Mouse (Mus musculus): ENCODE data around the gene Slc5a2. TPM values are rescaled to one million over a fixed set of nuclear protein-coding genes. Genes with fewer than 3 reads are reported as not detected.

Slc5a2 gene
- total RNA-seq (2021) = not detected
- long read RNA-seq, experiment 1 = 0 reads
- long read RNA-seq, experiment 2 = 0 reads

- DNase-seq = no peak
Observed at GRCm38 (mm10) chr7:128265411-128265810, at the start of gene Slc5a2. Slc5a2 (plus strand) TSS chr7:128265657.

- DNase-seq = no peak
Observed at GRCm38 (mm10) chr7:128219952-128220351, 45.5 kb upstream of the Slc5a2 start.

- no peak for DNase-seq
Observed at GRCm38 (mm10) chr7:128220936-128221335, 44.5 kb upstream of the Slc5a2 start.

GRCm38 (mm10) chr7:128231741-128232140 is 33.7 kb upstream of the Slc5a2 start:
- no peak for DNase-seq

- DNase-seq = no peak
Observed at GRCm38 (mm10) chr7:128234796-128235195, 30.7 kb upstream of the Slc5a2 start.

- DNase-seq = no peak
Observed at GRCm38 (mm10) chr7:128235481-128235880, 30.0 kb upstream of the Slc5a2 start.

GRCm38 (mm10) chr7:128236426-128236825 is 29.0 kb upstream of the Slc5a2 start:
- DNase-seq = no peak

- peak; percentile 90 for DNase-seq
Observed at GRCm38 (mm10) chr7:128236856-128237592, 28.4 kb upstream of the Slc5a2 start, which contains the start of gene Armc5. Armc5 (plus strand) TSS chr7:128237342.

- no peak for DNase-seq
Observed at GRCm38 (mm10) chr7:128237593-128237926, 27.9 kb upstream of the Slc5a2 start.

- peak; percentile 100 for DNase-seq
Observed at GRCm38 (mm10) chr7:128237927-128238778, 27.3 kb upstream of the Slc5a2 start, which contains the start of gene 9130023H24Rik. 9130023H24Rik (minus strand) TSS chr7:128238031.

- peak; percentile 26 for DNase-seq
Observed at GRCm38 (mm10) chr7:128238991-128239390, 26.5 kb upstream of the Slc5a2 start.

- DNase-seq = no peak
Observed at GRCm38 (mm10) chr7:128240131-128240784, 25.2 kb upstream of the Slc5a2 start.

- no peak for DNase-seq
Observed at GRCm38 (mm10) chr7:128242331-128242730, 23.1 kb upstream of the Slc5a2 start.

GRCm38 (mm10) chr7:128243921-128244320 is 21.5 kb upstream of the Slc5a2 start:
- DNase-seq = no peak

GRCm38 (mm10) chr7:128244410-128245025 is 20.9 kb upstream of the Slc5a2 start:
- DNase-seq = no peak

GRCm38 (mm10) chr7:128245547-128245946 is 19.9 kb upstream of the Slc5a2 start:
- DNase-seq = no peak

GRCm38 (mm10) chr7:128246496-128247391 is 18.7 kb upstream of the Slc5a2 start, which contains the start of gene Tgfb1i1:
Tgfb1i1 (plus strand) TSS chr7:128246812.
- peak; percentile 62 for DNase-seq

- peak; percentile 88 for DNase-seq
Observed at GRCm38 (mm10) chr7:128247443-128247842, 18.0 kb upstream of the Slc5a2 start.

- DNase-seq = no peak
Observed at GRCm38 (mm10) chr7:128248081-128249042, 17.1 kb upstream of the Slc5a2 start.

GRCm38 (mm10) chr7:128249998-128250397 is 15.5 kb upstream of the Slc5a2 start:
- DNase-seq = no peak
